Mouse (Mus musculus): ENCODE data around the gene Gas6.

Gas6 gene

GRCm38 (mm10) chr8:13459431-13459830, 34.9 kb downstream of the Gas6 start:
- no peak for DNase-seq

- DNase-seq = no peak
These were observed 39.0 kb downstream of the Gas6 start for GRCm38 (mm10) chr8:13455295-13455694.

GRCm38 (mm10) chr8:13454341-13455113, 39.8 kb downstream of the Gas6 start:
- no peak for DNase-seq

- no peak for DNase-seq
These were observed 42.5 kb downstream of the Gas6 start for GRCm38 (mm10) chr8:13451747-13452277.

GRCm38 (mm10) chr8:13448145-13448544, 46.1 kb downstream of the Gas6 start:
- DNase-seq = no peak

- no peak for DNase-seq
These were observed 47.8 kb downstream of the Gas6 start for GRCm38 (mm10) chr8:13446456-13446855.

GRCm38 (mm10) chr8:13442152-13442551, 52.1 kb downstream of the Gas6 start:
- no peak for DNase-seq

GRCm38 (mm10) chr8:13437531-13437930, 56.8 kb downstream of the Gas6 start:
- no peak for DNase-seq

- DNase-seq = peak; percentile 95
These were observed 58.2 kb downstream of the Gas6 start for GRCm38 (mm10) chr8:13436052-13436451.

- no peak for DNase-seq
These were observed 59.4 kb downstream of the Gas6 start, which contains the start of gene Tmem255b for GRCm38 (mm10) chr8:13434889-13435288. Tmem255b (plus strand) TSS chr8:13435189.

- DNase-seq = no peak
These were observed 61.2 kb downstream of the Gas6 start for GRCm38 (mm10) chr8:13433130-13433529.

- DNase-seq = peak; percentile 96
These were observed 63.4 kb downstream of the Gas6 start for GRCm38 (mm10) chr8:13430866-13431265.

GRCm38 (mm10) chr8:13430412-13430811, 63.9 kb downstream of the Gas6 start:
- DNase-seq = no peak

- no peak for DNase-seq
These were observed 66.1 kb downstream of the Gas6 start for GRCm38 (mm10) chr8:13428156-13428555.

- peak; percentile 96 for DNase-seq
These were observed 66.9 kb downstream of the Gas6 start for GRCm38 (mm10) chr8:13427351-13427750.

GRCm38 (mm10) chr8:13420970-13421369, 73.3 kb downstream of the Gas6 start:
- DNase-seq = peak; percentile 79

GRCm38 (mm10) chr8:13419111-13419639, 75.1 kb downstream of the Gas6 start:
- DNase-seq = peak; percentile 85

- peak; percentile 96 for DNase-seq
These were observed 78.4 kb downstream of the Gas6 start for GRCm38 (mm10) chr8:13415879-13416278.
